Mouse (Mus musculus) lung, adult 2 months (tissue): ENCODE results near the gene Pex10.

ENCODE experiments used
- CTCF ChIP-seq: fragments of 200-500 bp; IDR thresholded peaks from 2 replicates; pipeline ENCODE4 v1.5.1; 2011; ENCODE audit warnings: mild to moderate bottlenecking, low read length, control low read depth; ENCODE audit not compliant: insufficient read depth
- POLR2A ChIP-seq: fragments of 200-500 bp; IDR thresholded peaks from 2 replicates; pipeline ENCODE4 v1.6.1; 2011; ENCODE audit warnings: low read depth, mild to moderate bottlenecking, control low read depth, low read length, borderline replicate concordance; ENCODE audit errors: extremely low read depth

GRCm38 (mm10) chr4:155069191-155069590 is 2.4 kb downstream of the Pex10 start:
- TF ChIP-seq CTCF (peak; percentile 22; the same call in 1 of the 2 replicates), POLR2A (no peak)
